Mouse (Mus musculus): ENCODE measurements around the gene Hadhb. TPM values are rescaled to one million over a fixed set of nuclear protein-coding genes. Genes with fewer than 3 reads are reported as not detected.

Gene Hadhb
- total RNA-seq, 1 experiment from 2014 or later: 1,422 TPM

DNA sequence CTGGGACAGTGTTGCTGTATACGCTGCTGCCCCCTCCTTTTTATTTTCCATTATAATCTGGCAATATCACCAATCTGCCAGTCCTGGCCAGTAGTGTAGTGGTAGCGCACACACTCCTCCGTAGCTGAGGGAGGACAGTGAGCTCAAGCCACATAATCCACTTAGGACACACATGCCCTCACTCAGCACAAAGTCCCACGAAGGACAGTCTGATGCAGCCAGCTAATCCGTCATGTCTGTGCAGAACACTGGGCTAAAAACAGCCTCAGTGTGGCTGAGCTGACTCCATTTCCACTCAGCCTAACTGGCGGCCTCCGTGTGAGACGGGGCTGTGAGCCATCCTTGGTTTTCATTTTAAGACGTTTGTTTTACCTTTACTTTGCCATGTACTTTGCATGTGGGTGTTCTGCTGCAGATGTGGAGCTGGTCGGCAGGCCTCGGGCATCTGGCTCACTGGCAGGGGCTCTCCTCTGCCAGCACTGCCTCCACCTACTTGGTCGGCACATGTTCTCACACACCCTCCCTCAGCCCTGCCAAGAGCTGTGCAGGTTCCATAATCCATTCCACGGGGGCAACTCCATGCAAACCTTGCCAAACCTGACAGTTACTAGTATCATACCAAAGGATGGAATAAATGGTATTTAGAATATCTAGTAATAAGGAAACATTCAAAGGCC, 27.0 kb upstream of the Hadhb start:
- DNase-seq: no peak

DNA sequence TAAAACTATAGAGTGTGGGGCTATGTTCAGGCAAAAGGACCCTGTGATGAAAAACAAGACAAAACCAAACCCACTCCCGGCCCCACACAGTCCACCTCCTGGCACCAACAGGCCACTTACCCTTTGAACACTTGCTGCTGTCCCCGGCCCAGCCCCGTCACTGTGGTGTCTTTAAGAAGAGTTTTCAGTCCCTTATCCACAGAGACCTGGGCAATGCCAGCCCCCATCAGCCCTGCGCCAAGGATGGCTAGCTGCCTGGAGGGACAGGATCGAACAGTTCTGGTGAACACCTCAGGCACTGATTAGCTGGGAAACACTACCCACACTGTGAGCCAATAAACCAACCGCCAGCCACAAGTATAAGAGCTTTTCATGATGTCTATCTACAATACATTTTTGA, 26.4 kb upstream of the Hadhb start:
- no peak for DNase-seq

DNA sequence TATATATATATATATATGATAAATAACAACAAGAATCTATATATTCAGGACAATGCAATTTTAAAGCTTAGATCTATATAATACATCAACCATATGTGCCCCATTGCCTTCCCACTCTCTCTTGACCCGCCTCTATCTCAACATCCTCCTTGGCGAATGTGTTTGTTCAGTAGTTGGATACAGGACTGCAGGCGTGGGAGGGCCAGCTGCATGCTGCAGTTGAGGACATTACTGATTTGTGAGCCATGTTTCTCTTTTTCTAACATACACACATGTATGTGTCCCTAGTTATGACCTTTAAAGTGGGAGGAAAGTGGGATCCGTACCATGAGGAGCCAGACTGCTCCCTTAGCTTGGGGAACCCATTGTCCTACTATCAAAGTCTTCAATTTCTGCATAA, 23.8 kb upstream of the Hadhb start:
- DNase-seq: no peak

DNA sequence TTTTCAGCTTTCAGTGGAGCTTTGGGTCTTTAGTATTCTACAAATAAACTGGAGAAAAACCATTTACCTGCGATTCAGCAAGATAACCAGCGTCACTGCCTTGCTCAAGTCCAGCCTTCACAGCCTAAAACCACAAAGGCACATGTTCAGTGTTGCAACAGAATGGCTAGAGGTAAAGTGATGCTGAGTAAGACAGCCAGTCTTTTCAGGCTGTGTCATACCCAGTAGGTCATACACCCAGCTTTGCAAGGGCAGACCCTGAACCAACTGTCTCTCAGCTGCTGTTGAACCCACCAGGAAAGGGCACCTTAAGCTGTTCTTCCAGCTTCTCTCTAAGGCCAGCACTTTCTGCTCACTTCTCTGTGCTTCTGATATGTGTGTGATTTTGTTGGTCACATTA, 22.9 kb upstream of the Hadhb start:
- peak; percentile 11 for DNase-seq

- DNase-seq: peak; percentile 62
Measured at GRCm38 (mm10) chr5:30135711-30136231, 19.3 kb upstream of the Hadhb start.

DNA sequence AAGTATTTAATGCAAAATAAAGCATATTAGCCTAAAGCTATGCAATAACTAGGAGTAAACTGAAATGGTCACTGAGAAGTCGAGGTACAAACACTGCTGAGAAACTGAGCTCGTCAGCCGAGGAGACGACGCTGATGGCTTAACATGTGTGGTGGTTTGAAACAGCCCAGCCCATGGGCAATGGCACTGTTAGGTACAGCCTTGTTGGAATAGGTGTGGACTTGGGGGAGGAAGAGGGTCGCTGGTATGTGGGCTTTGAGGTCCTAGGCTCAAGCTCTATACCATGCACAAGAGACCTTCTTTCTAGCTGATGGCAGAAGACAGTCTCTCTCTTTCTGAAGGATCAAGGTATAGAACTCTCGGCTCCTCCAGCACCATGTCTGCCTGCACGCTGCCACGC, 17.8 kb upstream of the Hadhb start:
- DNase-seq: peak; percentile 2

DNA sequence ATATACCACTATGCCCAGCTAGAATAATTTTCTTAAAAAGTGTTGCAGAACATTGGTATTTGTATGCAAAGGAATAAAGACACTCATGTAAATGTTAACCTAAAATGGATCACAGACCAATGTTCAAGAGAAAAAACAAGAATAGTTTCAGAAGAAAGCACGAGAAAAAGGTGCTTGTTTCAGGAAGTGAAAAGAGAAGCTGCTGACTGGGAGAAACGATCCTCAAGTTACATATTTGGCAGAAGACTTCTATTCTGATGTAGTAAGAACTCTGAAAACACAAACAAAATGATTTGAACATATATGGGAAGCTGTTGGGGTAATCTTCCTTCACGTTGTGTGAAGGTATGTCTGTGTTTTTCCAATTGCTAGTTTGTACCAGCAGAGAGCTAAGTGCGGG, 16.9 kb upstream of the Hadhb start:
- no peak for DNase-seq

DNA sequence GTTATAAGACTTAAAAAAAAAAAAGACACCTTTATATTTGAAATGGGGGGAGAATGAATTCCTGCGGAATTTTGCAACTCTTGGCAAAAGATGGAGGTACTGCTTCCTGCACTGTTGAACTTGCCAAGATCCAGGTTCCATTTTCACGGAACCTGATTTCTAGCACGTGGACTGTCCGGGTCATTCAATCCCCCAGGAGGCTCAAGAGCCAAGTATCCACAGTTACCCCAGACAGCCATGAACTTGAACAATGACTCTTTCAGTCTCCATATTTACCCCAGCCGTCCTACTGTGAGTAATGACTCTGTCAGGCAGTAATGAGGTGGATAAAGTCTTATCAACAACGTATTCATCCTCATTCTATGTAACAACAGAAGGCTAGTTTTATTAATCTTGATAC, 8.5 kb upstream of the Hadhb start:
- peak; percentile 31 for DNase-seq

DNA sequence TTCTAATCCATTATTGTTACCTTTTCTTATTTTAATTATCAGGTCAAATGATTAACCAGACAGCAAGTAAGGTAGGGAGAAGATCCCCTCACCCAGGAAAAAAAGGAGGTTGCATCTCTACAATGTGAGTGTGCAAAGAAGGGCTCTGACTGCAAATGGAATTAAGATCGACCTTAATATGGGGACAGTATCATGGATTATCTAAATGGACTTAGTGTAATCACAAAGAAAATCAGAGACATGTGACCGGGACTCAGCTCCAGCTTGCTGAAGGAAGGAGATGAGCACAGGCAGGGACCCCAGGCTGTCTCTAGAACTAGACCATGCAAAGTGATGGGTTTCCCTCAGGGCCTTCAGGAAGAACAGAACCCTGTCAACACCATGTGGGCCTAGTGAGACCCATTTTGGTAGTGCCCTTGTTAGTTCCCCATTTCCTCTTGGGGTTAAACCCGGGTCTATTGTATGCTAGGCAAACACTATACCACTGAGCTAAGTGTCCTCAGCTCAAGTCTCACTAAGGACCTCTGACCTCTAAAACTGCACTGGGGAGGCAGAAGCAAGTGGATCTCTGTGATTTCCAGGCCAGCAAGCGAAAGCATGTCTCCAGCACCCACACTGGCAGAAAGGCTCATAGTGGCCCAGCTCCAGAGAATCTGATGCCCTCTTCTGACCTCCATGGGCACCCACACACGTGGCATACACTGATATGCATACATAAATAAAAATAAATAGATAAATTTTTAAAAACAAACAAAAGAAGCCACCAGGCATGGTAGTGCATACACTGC, 6.7 kb upstream of the Hadhb start:
- DNase-seq: peak; percentile 16

GRCm38 (mm10) chr5:30152007-30152406, 3.0 kb upstream of the Hadhb start:
- peak; percentile 41 for DNase-seq

DNA sequence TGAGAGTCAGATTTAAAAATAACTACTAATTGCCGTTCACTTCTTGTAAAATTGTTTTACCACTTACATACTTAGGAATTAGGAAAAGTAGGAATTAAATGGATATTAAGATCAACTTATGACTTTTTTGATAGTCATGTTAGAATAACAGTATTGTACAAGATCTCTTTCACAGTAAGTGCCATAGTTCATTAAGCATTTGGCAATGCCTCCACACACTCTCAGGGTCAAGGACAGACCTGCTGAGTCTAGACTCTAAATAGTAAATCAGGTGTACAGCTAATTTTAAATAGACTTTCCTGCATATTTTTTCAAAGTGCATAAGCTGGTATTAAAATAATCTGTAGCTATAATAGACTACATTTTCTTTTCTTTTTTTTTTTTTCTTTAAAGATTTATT, 2.6 kb upstream of the Hadhb start:
- DNase-seq: peak; percentile 22

DNA sequence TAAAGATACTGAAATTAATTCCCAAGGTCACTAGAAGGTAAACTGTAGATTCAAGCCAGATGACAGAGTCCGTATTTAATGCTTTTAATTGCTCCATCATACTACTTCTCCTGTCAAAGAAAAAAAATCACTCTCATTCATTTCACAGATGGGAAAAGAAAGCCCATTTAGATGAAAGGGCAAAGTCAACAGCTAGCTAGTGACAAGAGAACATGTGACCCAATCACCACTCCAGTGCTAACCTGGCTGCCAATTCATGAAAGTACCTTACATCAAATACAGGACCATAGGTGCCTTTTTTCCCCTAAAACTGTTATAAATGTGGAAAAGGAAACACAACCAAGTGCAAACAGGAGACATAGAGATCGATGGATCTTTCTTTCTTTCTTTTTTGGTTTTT, 1.8 kb upstream of the Hadhb start:
- no peak for DNase-seq

DNA sequence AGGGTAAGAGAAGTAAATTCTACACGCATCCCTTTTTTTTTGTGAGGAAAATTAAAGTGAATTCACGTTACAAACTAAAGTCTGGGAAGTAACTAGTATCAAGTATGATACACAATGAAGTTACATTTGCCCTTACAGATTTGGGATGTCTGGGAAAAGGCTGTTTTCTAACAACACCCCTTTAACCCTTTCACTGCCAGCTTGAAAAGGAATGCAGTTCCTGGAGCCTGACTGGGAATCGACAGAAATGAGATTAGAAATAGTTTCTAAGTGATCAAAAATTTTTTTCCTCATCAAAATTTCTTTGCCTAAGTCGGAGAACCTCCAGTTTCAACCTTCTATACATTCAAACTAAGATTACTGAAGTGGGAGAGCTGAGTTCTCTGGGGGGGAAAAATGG, 1.0 kb upstream of the Hadhb start:
- DNase-seq: peak; percentile 16

- DNase-seq: no peak
Measured at GRCm38 (mm10) chr5:30155395-30155792, 346 bp downstream of the Hadhb start.

DNA sequence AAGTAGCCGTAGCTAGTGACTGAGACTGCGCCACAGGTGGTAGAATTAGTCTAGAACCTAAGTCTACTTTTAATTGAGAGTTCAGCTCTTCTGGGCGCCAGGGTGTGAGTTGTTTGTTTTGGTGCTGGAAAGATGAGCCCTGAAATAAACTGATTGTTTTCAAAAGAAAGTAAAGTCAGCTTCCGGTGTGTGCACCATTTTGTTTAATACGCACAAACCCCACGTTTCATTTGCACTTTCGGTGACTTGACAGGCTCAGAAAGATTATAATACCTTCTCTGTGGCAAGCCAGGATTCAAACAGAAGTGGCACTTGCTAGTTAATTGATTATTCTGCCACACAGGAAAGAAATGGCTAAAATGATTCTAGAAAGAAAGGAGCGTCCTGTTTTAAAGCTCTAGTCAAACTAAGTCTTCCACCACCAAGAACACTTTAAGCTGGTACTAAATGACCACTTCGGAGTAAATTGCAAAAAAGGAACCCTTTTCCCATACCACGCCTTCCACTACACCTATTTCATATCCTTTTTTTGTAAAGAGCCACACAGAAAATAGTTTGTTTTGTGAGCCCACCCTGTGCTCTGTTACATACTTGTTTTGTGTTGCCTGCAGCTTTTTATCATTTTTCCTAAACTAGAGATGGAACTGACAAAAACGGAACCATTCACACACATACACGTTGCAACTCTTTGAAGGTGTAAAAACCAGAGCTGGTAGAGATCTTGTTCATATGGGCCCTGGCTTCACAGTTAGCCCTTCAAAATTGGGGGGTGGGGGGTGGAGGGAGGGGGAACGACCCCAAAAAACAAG, 977 bp downstream of the Hadhb start:
- peak; percentile 5 for DNase-seq

DNA sequence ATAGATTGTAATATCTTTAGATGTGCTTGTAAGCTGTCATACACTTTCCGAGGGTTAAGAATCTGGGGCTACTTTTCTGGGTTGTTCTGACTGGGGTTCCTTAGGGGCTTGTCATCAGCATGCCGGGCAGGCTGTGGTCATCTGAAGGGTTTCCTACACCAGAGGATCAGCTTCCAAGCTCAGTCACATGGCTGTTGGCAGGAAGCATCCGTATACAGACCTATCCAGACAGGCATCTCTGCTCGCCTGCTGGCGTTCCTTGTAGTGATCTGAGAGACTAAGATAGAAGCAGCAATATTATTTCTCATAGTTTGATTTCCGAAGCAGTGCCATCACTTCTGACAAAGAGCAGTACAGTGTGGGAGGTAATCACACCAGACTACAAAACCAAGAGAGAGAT, 4.6 kb downstream of the Hadhb start:
- DNase-seq: peak; percentile 15

DNA sequence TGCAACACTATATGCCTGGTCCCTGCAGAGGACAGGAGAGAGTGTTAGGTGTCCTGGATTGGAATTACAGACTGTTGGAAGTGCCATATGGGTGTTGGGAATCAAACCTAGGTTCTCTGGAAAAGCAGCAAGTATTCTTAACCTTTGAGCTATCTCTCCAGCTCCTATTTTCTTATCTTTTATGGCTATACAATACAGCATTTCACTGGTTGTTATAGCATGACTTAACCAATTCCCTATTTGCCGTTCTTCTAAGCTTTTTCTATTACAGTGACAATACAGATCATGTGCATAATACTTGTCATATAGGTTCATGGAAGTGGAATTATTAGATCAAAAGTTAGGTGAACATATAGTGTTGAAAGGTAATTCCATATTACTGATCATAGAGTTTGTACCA, 6.8 kb downstream of the Hadhb start:
- no peak for DNase-seq

GRCm38 (mm10) chr5:30162339-30162738, 7.3 kb downstream of the Hadhb start:
- DNase-seq: no peak

- no peak for DNase-seq
Measured at GRCm38 (mm10) chr5:30165234-30165946, 10.3 kb downstream of the Hadhb start.

- peak; percentile 55 for DNase-seq
Measured at GRCm38 (mm10) chr5:30170303-30170940, 15.4 kb downstream of the Hadhb start.

DNA sequence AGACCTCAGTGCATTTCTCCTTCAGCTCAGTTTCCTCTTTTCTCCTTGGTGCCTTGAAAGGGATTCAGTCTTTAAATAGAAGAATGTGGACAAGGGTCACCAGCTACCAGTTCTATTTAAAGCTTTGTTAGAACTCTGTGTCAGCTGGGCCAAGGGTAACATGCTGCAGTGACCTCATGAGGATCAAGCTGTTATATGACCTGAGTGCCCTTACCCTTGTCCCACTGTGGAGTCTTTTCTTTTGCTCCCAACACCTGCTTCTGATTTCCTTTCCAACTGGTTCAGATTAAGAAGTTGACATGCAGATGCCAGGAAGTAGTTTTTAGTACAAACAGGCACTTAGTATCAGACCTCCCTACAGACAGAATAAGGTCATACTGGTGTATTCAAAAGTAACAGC, 17.1 kb downstream of the Hadhb start:
- DNase-seq: peak; percentile 32

Measured in adrenal gland, postnatal 14 days (tissue).